Mouse (Mus musculus) bone marrow, adult 2 months (tissue): ENCODE measurements around the gene Cdc6. TPM values are rescaled to one million over a fixed set of nuclear protein-coding genes. Genes with fewer than 3 reads are reported as not detected.
A peak's percentile ranks its signal among the peaks of the same experiment; 100 is the strongest.

Source experiments
- H3K27ac ChIP-seq: fragments of 200-500 bp; 2 replicates; pipeline ENCODE4 v1.5.1; 2012; ENCODE audit warnings: low read depth, mild to moderate bottlenecking, control low read depth, inconsistent platforms, low read length; ENCODE audit not compliant: control insufficient read depth, poor library complexity, insufficient read depth
- H3K4me1 ChIP-seq: fragments of 200-500 bp; 2 replicates; pipeline ENCODE4 v1.6.1; 2011; ENCODE audit warnings: low read length; ENCODE audit not compliant: control insufficient read depth, insufficient read depth
- H3K4me3 ChIP-seq: fragments of 200-500 bp; replicated peaks from 2 replicates; pipeline ENCODE3; 2011; ENCODE audit warnings: mild to moderate bottlenecking, low read depth, low read length, control low read depth; ENCODE audit not compliant: control insufficient read depth
- CTCF ChIP-seq: fragments of 200-500 bp; IDR thresholded peaks from 2 replicates; pipeline ENCODE4 v1.5.1; 2011; ENCODE audit warnings: low read length, control low read depth; ENCODE audit not compliant: control insufficient read depth, insufficient read depth
- POLR2A ChIP-seq: fragments of 200-500 bp; IDR thresholded peaks from 2 replicates; pipeline ENCODE4 v1.6.1; 2011; ENCODE audit warnings: low read depth, mild to moderate bottlenecking, control low read depth, low read length, borderline replicate concordance; ENCODE audit not compliant: control insufficient read depth
- WGBS: fragments of 180-500 bp; shearing (Covaris S2); methylation state at CpG from one replicate; pipeline ENCODE4 v1.1.7; 2018; 5-methylcytosine and 5-hydroxymethylcytosine counted together
- polyA plus RNA-seq: library from polyadenylated mRNA; stranded (reverse); fragments of >200 nt; gene quantifications from 2 replicates; pipeline ENCODE4 v1.2.4, GENCODE M21; 2011; ENCODE audit warnings: low replicate concordance; ENCODE audit not compliant: missing spikeins, insufficient read depth, insufficient read length

The Cdc6 gene
- polyA plus RNA-seq, 1 experiment = 53.9 TPM

GRCm38 (mm10) chr11:98966499-98967141, 59.0 kb downstream of the Cdc6 start:
- no peak for TF ChIP-seq CTCF
- TF ChIP-seq POLR2A = no peak
- no peak overlapping the region for H3K27ac ChIP-seq
- peaks cover 3% of the 10 kb centered on the region for H3K4me1 ChIP-seq
- 64% methylated on average over 9 of the region's 9 CpGs for WGBS
- no peak overlapping the region for H3K4me3 ChIP-seq

- Histone ChIP-seq H3K4me3 (no peak overlapping the region), H3K27ac (no peak overlapping the region), H3K4me1 (peaks cover 3% of the 10 kb centered on the region)
- 88% methylated on average over 16 of the region's 16 CpGs for WGBS
- no peak for TF ChIP-seq POLR2A
- TF ChIP-seq CTCF = no peak
Measured at GRCm38 (mm10) chr11:98968079-98968478, 60.5 kb downstream of the Cdc6 start.

DNA sequence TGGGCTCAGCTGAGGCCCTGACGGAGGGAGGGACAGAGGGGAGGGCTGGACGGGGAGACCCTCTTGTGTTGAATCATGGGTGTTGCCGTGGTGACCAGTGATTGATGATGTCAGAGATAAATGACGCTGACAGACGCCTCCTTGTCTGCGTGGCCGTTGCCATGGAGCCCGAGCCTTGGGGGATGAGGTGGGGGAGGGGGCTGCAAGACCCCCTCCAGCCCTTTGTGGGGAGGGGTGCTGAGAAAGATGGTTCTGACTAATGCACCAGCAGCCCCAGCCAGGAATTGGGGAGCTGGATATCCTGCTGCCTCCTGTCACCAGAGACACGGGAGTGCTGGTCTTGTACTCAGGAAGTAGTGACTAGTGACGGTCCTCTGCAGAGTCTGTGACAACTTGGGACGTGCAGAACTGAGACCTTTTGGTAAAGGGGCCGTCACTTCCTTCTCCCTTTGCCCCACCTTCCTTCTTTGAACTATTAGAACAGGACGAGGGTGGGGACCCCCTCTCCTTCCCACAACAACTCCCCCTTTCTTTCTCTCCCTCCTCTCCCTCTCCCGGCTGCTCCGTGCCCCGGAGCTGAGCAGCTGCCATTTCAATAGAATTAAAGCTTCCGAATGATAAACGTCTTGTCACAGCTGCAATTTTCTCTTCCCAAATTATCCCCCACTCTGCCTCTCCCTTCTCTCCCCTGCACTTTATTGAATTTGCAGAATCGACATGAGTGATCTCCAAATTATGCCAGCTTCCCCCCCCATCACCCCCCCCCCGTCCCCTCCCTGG, 61.3 kb downstream of the Cdc6 start:
- peaks cover 2% of the 10 kb centered on the region; the same call in 1 of the 2 replicates for H3K4me1 ChIP-seq
- H3K27ac ChIP-seq = no peak overlapping the region
- no peak overlapping the region for H3K4me3 ChIP-seq
- 31% methylated on average over 20 of the region's 20 CpGs for WGBS
- TF ChIP-seq CTCF (no peak), POLR2A (no peak)

DNA sequence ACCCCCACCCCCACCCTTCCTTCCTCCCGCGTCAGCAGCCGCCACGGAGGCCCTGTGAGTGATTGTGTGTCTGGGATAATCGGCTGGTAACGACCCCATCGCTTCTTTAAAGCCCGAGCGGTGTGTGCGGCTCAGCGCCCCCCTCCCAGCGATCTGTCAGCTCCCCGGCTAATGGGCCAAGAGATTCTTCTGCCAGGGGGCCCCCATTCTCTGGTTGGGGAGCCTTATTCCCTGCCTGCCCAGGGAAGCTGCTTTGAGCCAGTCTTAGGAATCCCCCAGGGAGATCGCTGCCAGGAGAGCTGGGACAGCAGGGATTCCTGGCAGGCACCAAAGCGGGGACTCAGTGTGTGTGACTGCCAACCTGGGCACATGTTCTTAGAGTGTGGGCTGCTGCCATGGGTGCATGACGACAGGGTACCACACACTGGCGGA, 61.9 kb downstream of the Cdc6 start:
- Histone ChIP-seq H3K27ac (no peak overlapping the region), H3K4me3 (no peak overlapping the region), H3K4me1 (no peaks in the 10 kb centered on the region)
- TF ChIP-seq CTCF (no peak), POLR2A (no peak)
- WGBS = 52% methylated on average over 17 of the region's 17 CpGs

- TF ChIP-seq POLR2A = no peak
- no peak for TF ChIP-seq CTCF
- 85% methylated on average over 29 of the region's 29 CpGs for WGBS
- no peak overlapping the region for H3K27ac ChIP-seq
- H3K4me1 ChIP-seq = no peaks in the 10 kb centered on the region
- H3K4me3 ChIP-seq = no peak overlapping the region
Measured at GRCm38 (mm10) chr11:98970191-98970925, 62.8 kb downstream of the Cdc6 start.

DNA sequence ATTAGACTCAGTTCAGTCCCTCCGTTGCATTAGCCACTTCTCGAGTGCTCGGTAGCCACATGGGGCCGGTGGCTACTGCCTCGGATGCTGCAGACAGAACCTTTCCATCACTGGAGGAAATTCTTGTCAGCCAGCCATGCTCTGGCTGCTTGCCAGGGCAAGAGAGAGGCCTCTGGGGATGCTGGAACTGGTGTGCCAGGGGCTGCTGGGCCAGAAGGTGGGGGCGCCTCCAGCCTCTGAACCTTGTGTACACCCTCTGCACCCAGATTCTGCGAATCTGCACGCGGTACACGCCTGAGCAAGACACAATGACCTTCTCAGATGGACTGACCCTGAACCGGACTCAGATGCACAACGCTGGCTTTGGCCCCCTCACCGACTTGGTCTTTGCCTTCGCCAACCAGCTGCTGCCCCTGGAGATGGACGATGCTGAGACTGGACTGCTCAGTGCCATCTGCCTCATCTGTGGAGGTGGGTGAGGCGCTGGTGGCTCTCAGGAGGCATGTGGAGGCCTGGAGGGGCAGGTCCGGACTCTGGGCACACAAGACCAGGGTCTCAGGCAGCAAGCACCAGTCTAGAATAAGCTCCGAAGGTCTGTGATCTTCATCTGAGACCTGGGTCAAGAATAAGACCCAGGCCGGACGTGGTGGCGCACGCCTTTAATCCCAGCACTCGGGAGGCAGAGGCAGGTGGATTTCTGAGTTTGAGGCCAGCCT, 63.9 kb downstream of the Cdc6 start:
- WGBS = 84% methylated on average over 23 of the region's 23 CpGs
- TF ChIP-seq POLR2A (no peak), CTCF (no peak)
- no peaks in the 10 kb centered on the region for H3K4me1 ChIP-seq
- H3K27ac ChIP-seq = no peak overlapping the region
- no peak overlapping the region for H3K4me3 ChIP-seq

DNA sequence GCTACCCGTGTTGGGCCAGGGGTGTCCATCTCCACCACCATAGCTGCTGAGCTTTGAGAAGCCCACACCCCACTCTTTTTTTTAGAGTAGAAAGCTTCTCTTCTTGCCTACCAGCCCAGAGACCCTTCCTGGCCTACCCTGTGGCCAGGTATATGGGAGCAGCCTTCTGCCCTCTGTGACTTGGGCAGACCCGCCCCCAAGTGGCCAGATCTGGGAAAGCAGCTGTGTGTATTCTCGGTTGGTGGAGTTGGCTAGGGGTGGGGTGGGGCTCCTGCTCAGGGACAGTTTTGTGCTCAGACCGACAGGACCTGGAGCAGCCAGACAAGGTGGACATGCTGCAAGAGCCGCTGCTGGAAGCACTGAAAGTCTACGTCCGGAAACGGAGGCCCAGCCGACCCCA, 64.6 kb downstream of the Cdc6 start:
- WGBS = 57% methylated on average over 9 of the region's 9 CpGs
- H3K4me3 ChIP-seq = no peak overlapping the region
- no peak overlapping the region for H3K27ac ChIP-seq
- TF ChIP-seq CTCF (peak; percentile 91), POLR2A (no peak)
- H3K4me1 ChIP-seq = no peaks in the 10 kb centered on the region

- Histone ChIP-seq H3K4me1 (no peaks in the 10 kb centered on the region), H3K4me3 (no peak overlapping the region), H3K27ac (no peak overlapping the region)
- TF ChIP-seq POLR2A (no peak), CTCF (no peak)
- WGBS = 73% methylated on average over 9 of the region's 9 CpGs
Measured at GRCm38 (mm10) chr11:98972801-98973360, 65.3 kb downstream of the Cdc6 start.

Other genes starting within 250 kb of the Cdc6 start
- 0.55 and 0.70 TPM in 2 replicates for gene Gsdma, start 243.4 kb upstream of the Cdc6 start, polyA plus RNA-seq
- 28.2 and 57.7 TPM in 2 replicates for gene Psmd3, start 225.2 kb upstream of the Cdc6 start, polyA plus RNA-seq
- not detected in 2 replicates for gene Csf3, start 206.5 kb upstream of the Cdc6 start, polyA plus RNA-seq
- 26.7 and 28.7 TPM in 2 replicates for gene Med24, start 178.4 kb upstream of the Cdc6 start, polyA plus RNA-seq
- 27.5 and 35.4 TPM in 2 replicates for gene Thra, start 167.2 kb upstream of the Cdc6 start, polyA plus RNA-seq
- 2.4 and 4.8 TPM in 2 replicates for gene Nr1d1, start 132.5 kb upstream of the Cdc6 start, polyA plus RNA-seq
- 46.7 and 69.9 TPM in 2 replicates for gene Msl1, start 112.3 kb upstream of the Cdc6 start, polyA plus RNA-seq
- gene Casc3, start 102.9 kb upstream of the Cdc6 start, polyA plus RNA-seq = 29.3 and 38.5 TPM in 2 replicates
- 1.5 and 6.8 TPM in 2 replicates for gene Rapgefl1, start 71.0 kb upstream of the Cdc6 start, polyA plus RNA-seq
- gene Wipf2, start 44.2 kb upstream of the Cdc6 start, polyA plus RNA-seq = 5.9 and 11.3 TPM in 2 replicates
- gene Rara, start 20.0 kb downstream of the Cdc6 start, polyA plus RNA-seq = 8.9 and 17.2 TPM in 2 replicates
- gene Gjd3, start 75.2 kb downstream of the Cdc6 start, polyA plus RNA-seq = not detected in 2 replicates
- 161 and 191 TPM in 2 replicates for gene Top2a, start 116.4 kb downstream of the Cdc6 start, polyA plus RNA-seq
- gene Igfbp4, start 133.4 kb downstream of the Cdc6 start, polyA plus RNA-seq = 59.7 and 78.0 TPM in 2 replicates
- not detected in 2 replicates for gene Tns4, start 181.5 kb downstream of the Cdc6 start, polyA plus RNA-seq
- gene Ccr7, start 247.3 kb downstream of the Cdc6 start, polyA plus RNA-seq = 1.5 and 9.7 TPM in 2 replicates